Mouse (Mus musculus): Measurements from ENCODE around the gene Tfap2c. TPM values are rescaled to one million over a fixed set of nuclear protein-coding genes. Genes with fewer than 3 reads are reported as not detected.

Gene Tfap2c
- polyA plus RNA-seq, 1 experiment from 2014 or later, result 0.78 TPM

- ATAC-seq (ENCODE audit: low FRiP score, low read depth), result no peak
These were observed 4.8 kb downstream of the Tfap2c start for GRCm38 (mm10) chr2:172554211-172554610.

GRCm38 (mm10) chr2:172558674-172559468 is 9.5 kb downstream of the Tfap2c start:
- ATAC-seq (ENCODE audit: low FRiP score, low read depth), result no peak
- H3K9me3 ChIP-seq, result no peaks in the 10 kb centered on the region
- H3K4me3 ChIP-seq, result no peak overlapping the region
- WGBS, result 38% methylated on average over 21 of the region's 21 CpGs
- H3K9ac ChIP-seq, result no peak overlapping the region
- H3K4me1 ChIP-seq (replicated peaks), result no peaks in the 10 kb centered on the region
- H3K4me2 ChIP-seq, result no peak overlapping the region
- H3K36me3 ChIP-seq, result no peaks in the 10 kb centered on the region
- peaks cover 78% of the 10 kb centered on the region for H3K27me3 ChIP-seq
- no peak overlapping the region for H3K27ac ChIP-seq (replicated peaks)

More at GRCm38 (mm10) chr2:172554211-172554610, 4.8 kb downstream of the Tfap2c start:
- Histone ChIP-seq H3K4me1 (replicated peaks) (peaks cover 21% of the 10 kb centered on the region), H3K27ac (replicated peaks) (no peak overlapping the region), H3K4me2 (no peak overlapping the region), H3K9ac (no peak overlapping the region), H3K9me3 (no peaks in the 10 kb centered on the region), H3K27me3 (peaks cover 88% of the 10 kb centered on the region), H3K4me3 (no peak overlapping the region), H3K36me3 (no peaks in the 10 kb centered on the region)
- 66% methylated on average over 9 of the region's 9 CpGs for WGBS

DNA sequence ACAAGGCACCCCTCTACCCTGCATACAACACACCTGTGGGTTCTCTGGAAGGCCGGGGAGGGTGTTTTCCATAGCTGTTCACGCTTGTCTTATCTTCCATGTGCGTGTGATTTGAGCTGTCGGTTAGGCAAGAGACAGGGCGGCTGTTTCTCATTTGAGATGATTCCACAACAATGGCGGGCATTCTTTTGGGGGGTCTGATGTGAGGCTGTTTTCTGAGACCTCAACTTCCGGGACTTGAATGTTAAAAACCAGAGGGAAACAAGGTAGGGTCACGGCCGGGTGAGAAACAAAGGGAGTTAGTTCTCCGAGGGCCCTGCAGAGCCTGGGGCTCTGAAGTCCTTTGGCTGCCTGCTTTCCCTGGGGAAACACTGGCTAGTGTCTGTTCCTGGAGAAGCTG is 11.6 kb downstream of the Tfap2c start:
- H3K27me3 ChIP-seq, result peaks cover 59% of the 10 kb centered on the region
- H3K4me3 ChIP-seq, result no peak overlapping the region
- H3K36me3 ChIP-seq, result no peaks in the 10 kb centered on the region
- H3K4me1 ChIP-seq (replicated peaks), result no peaks in the 10 kb centered on the region
- no peaks in the 10 kb centered on the region for H3K9me3 ChIP-seq
- WGBS, result 26% methylated on average over 10 of the region's 10 CpGs
- no peak overlapping the region for H3K4me2 ChIP-seq
- H3K27ac ChIP-seq (replicated peaks), result no peak overlapping the region
- no peak for ATAC-seq (ENCODE audit: low FRiP score, low read depth)
- H3K9ac ChIP-seq, result no peak overlapping the region

DNA sequence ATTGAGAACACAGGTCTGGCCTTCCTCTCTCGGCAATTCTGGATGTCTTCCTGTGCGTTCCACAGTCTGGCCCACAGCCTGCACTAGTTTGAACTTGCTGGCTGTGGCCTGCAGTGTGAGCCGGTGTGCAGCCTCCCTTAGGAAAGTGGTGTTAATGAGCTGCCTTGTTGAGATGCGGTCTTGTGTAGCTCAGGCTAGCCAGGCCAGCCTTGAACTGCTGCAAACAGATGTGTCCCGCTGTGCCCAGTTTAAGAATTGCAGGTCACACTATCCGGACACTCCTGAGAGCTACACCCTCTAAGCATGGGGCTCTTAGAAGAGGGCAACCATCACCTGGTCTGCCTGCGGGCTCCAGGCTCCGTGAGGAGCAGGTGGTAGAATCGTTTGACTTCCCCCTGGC is 18.4 kb downstream of the Tfap2c start:
- H3K27me3 ChIP-seq, result peaks cover 4% of the 10 kb centered on the region; the same call in 1 of the 2 replicates
- H3K36me3 ChIP-seq, result no peaks in the 10 kb centered on the region
- no peaks in the 10 kb centered on the region for H3K4me1 ChIP-seq (replicated peaks)
- H3K9ac ChIP-seq, result no peak overlapping the region
- ATAC-seq (ENCODE audit: low FRiP score, low read depth), result no peak
- no peak overlapping the region for H3K4me3 ChIP-seq
- no peak overlapping the region for H3K27ac ChIP-seq (replicated peaks)
- H3K4me2 ChIP-seq, result no peak overlapping the region
- WGBS, result 79% methylated on average over 9 of the region's 9 CpGs
- no peaks in the 10 kb centered on the region for H3K9me3 ChIP-seq

DNA sequence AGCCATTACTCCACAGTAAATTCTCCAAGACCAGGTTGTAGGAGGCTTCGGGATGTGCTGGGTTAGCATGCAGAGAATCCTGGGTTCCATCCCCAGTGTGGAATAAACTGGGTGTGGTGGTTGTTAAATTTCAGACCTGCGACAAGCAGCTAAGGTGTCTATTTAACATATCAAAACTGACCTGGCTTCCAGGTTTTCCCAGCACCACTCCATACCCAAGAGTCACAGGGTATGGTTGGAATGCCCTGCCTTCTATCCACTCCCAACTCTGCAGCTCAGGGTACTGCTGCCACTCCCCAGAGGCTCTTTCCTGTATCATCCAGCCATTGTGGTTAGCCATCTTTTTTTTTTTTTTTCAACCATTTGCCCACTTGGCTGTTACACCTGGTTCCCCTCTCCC is 19.1 kb downstream of the Tfap2c start:
- H3K36me3 ChIP-seq, result no peaks in the 10 kb centered on the region
- no peak overlapping the region for H3K4me2 ChIP-seq
- no peak overlapping the region for H3K9ac ChIP-seq
- ATAC-seq (ENCODE audit: low FRiP score, low read depth), result no peak
- 87% methylated on average over 2 of the region's 2 CpGs for WGBS
- peaks cover 4% of the 10 kb centered on the region; the same call in 1 of the 2 replicates for H3K27me3 ChIP-seq
- no peaks in the 10 kb centered on the region for H3K9me3 ChIP-seq
- no peaks in the 10 kb centered on the region for H3K4me1 ChIP-seq (replicated peaks)
- H3K27ac ChIP-seq (replicated peaks), result no peak overlapping the region
- no peak overlapping the region for H3K4me3 ChIP-seq

DNA sequence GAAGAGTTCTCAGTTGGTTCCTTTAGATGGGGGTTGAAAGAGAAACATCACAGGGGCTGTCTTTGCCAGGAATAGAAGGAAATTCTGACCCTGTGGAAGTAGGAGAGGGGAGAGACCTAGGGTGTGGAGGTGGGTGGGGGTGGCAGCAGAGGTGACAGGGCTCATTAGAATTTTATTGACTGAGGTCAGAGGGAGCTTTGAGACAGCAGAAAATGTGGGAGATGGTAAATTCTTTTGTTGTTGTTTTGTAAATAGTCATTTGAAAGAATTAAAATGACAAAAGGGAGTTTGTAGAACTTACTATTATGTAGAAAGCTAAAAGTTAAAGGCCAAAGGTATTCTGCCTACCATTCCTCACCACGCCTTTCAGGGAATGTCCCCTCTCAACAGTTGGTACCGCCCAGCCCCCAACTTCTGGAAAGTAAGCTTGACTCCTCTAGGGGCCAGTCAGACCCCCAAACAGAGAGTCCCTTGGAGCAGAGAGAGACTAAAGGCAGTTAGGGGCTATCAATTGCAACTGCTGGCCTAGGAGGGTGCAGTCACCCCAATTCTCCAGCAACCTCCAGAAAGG is 27.9 kb downstream of the Tfap2c start:
- H3K36me3 ChIP-seq, result no peaks in the 10 kb centered on the region
- peaks cover 18% of the 10 kb centered on the region; the same call in 1 of the 2 replicates for H3K27me3 ChIP-seq
- 57% methylated on average over 2 of the region's 2 CpGs for WGBS
- no peak for ATAC-seq (ENCODE audit: low FRiP score, low read depth)
- H3K4me2 ChIP-seq, result no peak overlapping the region
- H3K9me3 ChIP-seq, result no peaks in the 10 kb centered on the region
- H3K9ac ChIP-seq, result no peak overlapping the region
- H3K4me3 ChIP-seq, result no peak overlapping the region
- no peak overlapping the region for H3K27ac ChIP-seq (replicated peaks)
- H3K4me1 ChIP-seq (replicated peaks), result peaks cover 9% of the 10 kb centered on the region

DNA sequence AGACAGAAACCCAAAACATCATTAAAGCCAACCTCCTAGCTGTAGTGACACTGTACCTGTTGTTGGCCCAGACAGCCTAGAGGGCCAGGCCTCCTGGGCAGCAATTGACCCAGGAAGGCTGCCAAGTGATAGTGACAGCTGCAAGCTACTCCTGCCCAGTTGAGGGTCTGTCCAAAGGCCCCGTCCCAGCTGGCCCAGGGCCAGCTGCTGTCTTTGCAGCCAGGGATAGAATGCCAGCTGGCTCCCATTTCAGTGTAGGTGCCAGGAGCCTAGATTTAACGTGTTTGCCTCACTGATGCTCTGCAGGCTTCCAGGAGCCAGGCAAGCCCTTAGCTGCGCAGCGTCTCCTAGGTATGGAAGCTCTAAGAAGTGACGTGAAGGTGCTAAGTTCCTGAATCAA is 29.8 kb downstream of the Tfap2c start:
- no peak overlapping the region for H3K9ac ChIP-seq
- peaks cover 9% of the 10 kb centered on the region for H3K4me1 ChIP-seq (replicated peaks)
- peaks cover 18% of the 10 kb centered on the region; the same call in 1 of the 2 replicates for H3K27me3 ChIP-seq
- H3K36me3 ChIP-seq, result no peaks in the 10 kb centered on the region
- H3K27ac ChIP-seq (replicated peaks), result no peak overlapping the region
- WGBS, result 44% methylated on average over 5 of the region's 5 CpGs
- no peaks in the 10 kb centered on the region for H3K9me3 ChIP-seq
- peak; percentile 82 for ATAC-seq (ENCODE audit: low FRiP score, low read depth)
- H3K4me3 ChIP-seq, result no peak overlapping the region
- H3K4me2 ChIP-seq, result no peak overlapping the region

- WGBS, result 43% methylated on average over 12 of the region's 12 CpGs
These were observed 31.3 kb downstream of the Tfap2c start for GRCm38 (mm10) chr2:172580536-172581265.

DNA sequence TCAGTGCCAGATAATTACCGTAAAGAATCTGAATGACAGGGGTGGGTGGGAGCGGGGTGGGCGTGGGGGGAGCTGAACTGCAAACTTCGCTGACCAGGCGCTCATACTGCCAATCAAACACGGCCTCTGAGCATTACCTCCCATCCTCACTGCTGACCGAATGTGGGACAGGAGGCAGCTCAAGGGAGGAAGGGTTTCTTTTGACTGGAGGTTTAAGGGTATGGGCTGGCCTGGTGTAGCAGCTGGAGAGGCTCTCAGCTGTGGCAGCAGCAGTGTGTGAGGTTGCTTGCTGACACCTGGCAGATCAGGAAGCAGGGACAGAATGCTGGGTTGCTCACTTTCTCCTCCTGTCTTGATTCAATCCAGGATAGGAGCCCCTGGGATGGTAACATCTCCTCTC is 33.9 kb downstream of the Tfap2c start:
- Histone ChIP-seq H3K4me2 (no peak overlapping the region), H3K9ac (no peak overlapping the region), H3K4me1 (replicated peaks) (peaks cover 9% of the 10 kb centered on the region), H3K27ac (replicated peaks) (no peak overlapping the region), H3K36me3 (no peaks in the 10 kb centered on the region), H3K9me3 (no peaks in the 10 kb centered on the region), H3K27me3 (peaks cover 12% of the 10 kb centered on the region; the same call in 1 of the 2 replicates), H3K4me3 (no peak overlapping the region)
- WGBS, result 18% methylated on average over 7 of the region's 7 CpGs
- ATAC-seq (ENCODE audit: low FRiP score, low read depth), result no peak

More at GRCm38 (mm10) chr2:172580536-172581265, 31.3 kb downstream of the Tfap2c start:
- Histone ChIP-seq H3K27me3 (peaks cover 18% of the 10 kb centered on the region; the same call in 1 of the 2 replicates), H3K36me3 (no peaks in the 10 kb centered on the region), H3K4me3 (no peak overlapping the region), H3K27ac (replicated peaks) (no peak overlapping the region), H3K4me1 (replicated peaks) (peaks cover 9% of the 10 kb centered on the region), H3K9me3 (no peaks in the 10 kb centered on the region), H3K4me2 (no peak overlapping the region), H3K9ac (no peak overlapping the region)
- peak; percentile 63; the same call in 1 of the 2 replicates for ATAC-seq (ENCODE audit: low FRiP score, low read depth)

GRCm38 (mm10) chr2:172585329-172585728 is 35.9 kb downstream of the Tfap2c start:
- Histone ChIP-seq H3K4me1 (replicated peaks) (no peaks in the 10 kb centered on the region), H3K27me3 (0 out of 2 replicates have a peak, but pooled peaks cover 6% of the 10 kb centered on the region), H3K4me3 (no peak overlapping the region), H3K9ac (no peak overlapping the region), H3K27ac (replicated peaks) (no peak overlapping the region), H3K36me3 (no peaks in the 10 kb centered on the region), H3K4me2 (no peak overlapping the region), H3K9me3 (no peaks in the 10 kb centered on the region)
- 90% methylated on average over 6 of the region's 6 CpGs for WGBS
- ATAC-seq (ENCODE audit: low FRiP score, low read depth), result no peak

DNA sequence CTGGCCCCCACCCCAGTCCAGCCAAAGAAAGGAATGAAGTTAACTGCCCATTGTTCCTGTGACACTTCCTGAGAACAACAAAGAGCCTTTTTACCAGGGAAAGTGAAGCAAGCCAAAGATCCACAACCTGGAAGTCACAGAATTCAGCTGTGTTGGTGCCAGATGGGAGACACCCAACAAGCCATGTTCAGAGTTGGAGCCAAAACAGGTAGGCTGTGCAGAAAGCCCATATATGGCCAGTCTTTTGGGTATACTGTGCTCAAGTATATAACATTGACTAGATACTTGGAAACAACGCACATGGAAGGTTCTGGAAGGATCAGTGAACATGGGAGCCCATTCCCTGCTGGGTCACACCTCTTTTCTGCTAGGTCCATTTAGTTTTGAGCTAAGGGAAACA is 39.7 kb downstream of the Tfap2c start:
- H3K9me3 ChIP-seq, result no peaks in the 10 kb centered on the region
- ATAC-seq (ENCODE audit: low FRiP score, low read depth), result no peak
- H3K27me3 ChIP-seq, result no peaks in the 10 kb centered on the region
- H3K4me2 ChIP-seq, result no peak overlapping the region
- no peaks in the 10 kb centered on the region for H3K4me1 ChIP-seq (replicated peaks)
- H3K27ac ChIP-seq (replicated peaks), result no peak overlapping the region
- H3K9ac ChIP-seq, result no peak overlapping the region
- H3K4me3 ChIP-seq, result no peak overlapping the region
- WGBS, result 85% methylated on average over 1 of the region's 1 CpGs
- H3K36me3 ChIP-seq, result no peaks in the 10 kb centered on the region

DNA sequence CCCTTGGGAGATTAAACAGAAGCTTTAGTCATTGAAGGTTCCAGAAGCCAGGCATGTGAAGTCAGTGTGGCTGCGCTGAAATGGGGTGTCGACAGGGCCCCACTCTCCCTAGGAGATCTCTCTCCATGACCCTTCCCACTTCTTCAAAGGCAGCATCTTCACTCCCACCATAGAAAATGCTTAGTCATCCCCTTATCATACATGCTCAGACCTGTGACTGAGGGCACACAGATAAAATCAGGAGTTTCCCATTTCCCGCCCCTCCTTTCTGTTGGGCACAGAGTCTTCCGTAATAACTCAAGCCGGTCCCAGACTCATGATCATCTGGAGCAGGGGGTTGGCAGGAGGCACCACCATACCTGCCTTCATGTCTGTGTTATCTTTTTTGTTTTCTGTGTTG is 41.4 kb downstream of the Tfap2c start:
- Histone ChIP-seq H3K4me2 (no peak overlapping the region), H3K9me3 (no peaks in the 10 kb centered on the region), H3K27me3 (no peaks in the 10 kb centered on the region), H3K27ac (replicated peaks) (no peak overlapping the region), H3K4me1 (replicated peaks) (no peaks in the 10 kb centered on the region), H3K9ac (no peak overlapping the region), H3K36me3 (no peaks in the 10 kb centered on the region), H3K4me3 (no peak overlapping the region)
- WGBS, result 86% methylated on average over 5 of the region's 5 CpGs
- ATAC-seq (ENCODE audit: low FRiP score, low read depth), result no peak

All from hindbrain, embryonic 15.5 days (tissue).